Mouse (Mus musculus) embryonic facial prominence, embryonic 12.5 days (tissue): ENCODE measurements around the gene Angel2. TPM values are rescaled to one million over a fixed set of nuclear protein-coding genes. Genes with fewer than 3 reads are reported as not detected.
A peak's percentile ranks its signal among the peaks of the same experiment; 100 is the strongest.

Source experiments
- ATAC-seq: fragments of 200-750 bp; cut with Nextera tagmentation; 2 replicates; pipeline ENCODE4 v1.8.0; 2017; ENCODE audit not compliant: insufficient number of reproducible peaks, insufficient read depth, low FRiP score, low TSS enrichment
- H3K27ac ChIP-seq: fragments of 300-500 bp; sonication (generic); 2 replicates; pipeline ENCODE4 v1.5.1; 2016; ENCODE audit warnings: mild to moderate bottlenecking
- H3K27me3 ChIP-seq: fragments of 300-500 bp; sonication (generic); 2 replicates; pipeline ENCODE4 v1.6.1; 2016; ENCODE audit warnings: mild to moderate bottlenecking, moderate library complexity
- H3K36me3 ChIP-seq: fragments of 300-500 bp; sonication (generic); 2 replicates; pipeline ENCODE4 v1.6.1; 2016; ENCODE audit warnings: mild to moderate bottlenecking
- H3K4me1 ChIP-seq: fragments of 300-500 bp; sonication (generic); 2 replicates; pipeline ENCODE4 v1.6.1; 2016
- H3K4me2 ChIP-seq: fragments of 300-500 bp; sonication (generic); replicated peaks from 2 replicates; pipeline ENCODE4 v1.6.1; 2016; ENCODE audit warnings: mild to moderate bottlenecking, moderate library complexity
- H3K4me3 ChIP-seq: fragments of 300-500 bp; sonication (generic); 2 replicates; pipeline ENCODE4 v1.5.1; 2016; ENCODE audit warnings: mild to moderate bottlenecking
- H3K9ac ChIP-seq: fragments of 300-500 bp; sonication (generic); 2 replicates; pipeline ENCODE4 v1.6.1; 2016; ENCODE audit warnings: mild to moderate bottlenecking, moderate library complexity
- H3K9me3 ChIP-seq: fragments of 300-500 bp; sonication (generic); 2 replicates; pipeline ENCODE4 v1.6.1; 2016; ENCODE audit warnings: mild to moderate bottlenecking, moderate library complexity
- WGBS: fragments of 180-500 bp; shearing (Covaris S2); methylation state at CpG from one replicate; pipeline ENCODE4 v1.1.7; 2016; 5-methylcytosine and 5-hydroxymethylcytosine counted together
- polyA plus RNA-seq: library from polyadenylated mRNA; unstranded; fragments of >200 nt; fragmentation: Nextera tagmentation; extraction: Ambion mirVana; gene quantifications from 2 replicates; pipeline ENCODE4 v1.2.1, GENCODE M21; 2016

The Angel2 gene
- polyA plus RNA-seq, 1 experiment from 2014 or later = 58.5 TPM

GRCm38 (mm10) chr1:190971708-190972610 is 47.0 kb downstream of the Angel2 start:
- H3K9ac ChIP-seq = no peak overlapping the region
- H3K4me3 ChIP-seq = no peak overlapping the region
- peaks cover 83% of the 10 kb centered on the region for H3K36me3 ChIP-seq
- H3K27me3 ChIP-seq = no peaks in the 10 kb centered on the region
- no peaks in the 10 kb centered on the region for H3K9me3 ChIP-seq
- no peak overlapping the region for H3K4me2 ChIP-seq
- WGBS = 90% methylated on average over 14 of the region's 14 CpGs
- H3K4me1 ChIP-seq = peaks cover 11% of the 10 kb centered on the region
- no peak overlapping the region for H3K27ac ChIP-seq
- no peak for ATAC-seq

- no peak for ATAC-seq
- Histone ChIP-seq H3K27me3 (no peaks in the 10 kb centered on the region), H3K9ac (no peak overlapping the region), H3K36me3 (peaks cover 80% of the 10 kb centered on the region), H3K9me3 (no peaks in the 10 kb centered on the region), H3K27ac (no peak overlapping the region), H3K4me1 (peaks cover 19% of the 10 kb centered on the region), H3K4me2 (no peak overlapping the region), H3K4me3 (no peak overlapping the region)
- WGBS = 72% methylated on average over 7 of the region's 7 CpGs
Observed at GRCm38 (mm10) chr1:190972612-190973192, 47.8 kb downstream of the Angel2 start.

- peaks cover 66% of the 10 kb centered on the region for H3K36me3 ChIP-seq
- WGBS = 87% methylated on average over 8 of the region's 8 CpGs
- no peak overlapping the region for H3K4me3 ChIP-seq
- H3K27ac ChIP-seq = no peak overlapping the region
- no peak for ATAC-seq
- H3K4me2 ChIP-seq = no peak overlapping the region
- H3K4me1 ChIP-seq = peaks cover 22% of the 10 kb centered on the region
- no peaks in the 10 kb centered on the region for H3K27me3 ChIP-seq
- no peak overlapping the region for H3K9ac ChIP-seq
- no peaks in the 10 kb centered on the region for H3K9me3 ChIP-seq
Observed at GRCm38 (mm10) chr1:190974191-190974590, 49.3 kb downstream of the Angel2 start.

- 0 out of 2 replicates have a peak overlapping the region, but pooled peaks have one; percentile 7 for H3K9ac ChIP-seq
- H3K27me3 ChIP-seq = no peaks in the 10 kb centered on the region
- no peak for ATAC-seq
- H3K36me3 ChIP-seq = peaks cover 60% of the 10 kb centered on the region
- no peaks in the 10 kb centered on the region for H3K9me3 ChIP-seq
- no peak overlapping the region for H3K4me3 ChIP-seq
- WGBS = 67% methylated on average over 1 of the region's 1 CpGs
- H3K4me1 ChIP-seq = peaks cover 22% of the 10 kb centered on the region
- H3K4me2 ChIP-seq = no peak overlapping the region
- no peak overlapping the region for H3K27ac ChIP-seq
Observed at GRCm38 (mm10) chr1:190974833-190975232, 49.9 kb downstream of the Angel2 start.

GRCm38 (mm10) chr1:190976887-190977573 is 52.1 kb downstream of the Angel2 start:
- 40% methylated on average over 11 of the region's 11 CpGs for WGBS

GRCm38 (mm10) chr1:190978001-190978400 is 53.1 kb downstream of the Angel2 start:
- WGBS = 1% methylated on average over 22 of the region's 22 CpGs

More at GRCm38 (mm10) chr1:190976887-190977573, 52.1 kb downstream of the Angel2 start:
- peak overlapping the region; percentile 85 for H3K4me3 ChIP-seq
- no peaks in the 10 kb centered on the region for H3K27me3 ChIP-seq
- H3K4me2 ChIP-seq = peak overlapping the region; percentile 92
- ATAC-seq = no peak
- H3K36me3 ChIP-seq = peaks cover 40% of the 10 kb centered on the region
- H3K9me3 ChIP-seq = no peaks in the 10 kb centered on the region
- H3K4me1 ChIP-seq = peaks cover 22% of the 10 kb centered on the region
- peak overlapping the region; percentile 93 for H3K9ac ChIP-seq
- 0 out of 2 replicates have a peak overlapping the region, but pooled peaks have one; percentile 7 for H3K27ac ChIP-seq

GRCm38 (mm10) chr1:190978511-190979073 is 53.7 kb downstream of the Angel2 start:
- H3K9ac ChIP-seq = peak overlapping the region; percentile 93
- H3K4me2 ChIP-seq = peak overlapping the region; percentile 92
- no peaks in the 10 kb centered on the region for H3K9me3 ChIP-seq
- H3K4me3 ChIP-seq = peak overlapping the region; percentile 85
- under 1% methylated on average over 45 of the region's 46 CpGs for WGBS
- H3K4me1 ChIP-seq = peaks cover 22% of the 10 kb centered on the region
- ATAC-seq = peak; percentile 81
- H3K27ac ChIP-seq = peak overlapping the region; percentile 98
- H3K27me3 ChIP-seq = no peaks in the 10 kb centered on the region
- peaks cover 24% of the 10 kb centered on the region for H3K36me3 ChIP-seq

More at GRCm38 (mm10) chr1:190978001-190978400, 53.1 kb downstream of the Angel2 start:
- Histone ChIP-seq H3K27me3 (no peaks in the 10 kb centered on the region), H3K4me3 (peak overlapping the region; percentile 85), H3K9me3 (no peaks in the 10 kb centered on the region), H3K4me2 (peak overlapping the region; percentile 92), H3K4me1 (peaks cover 22% of the 10 kb centered on the region), H3K9ac (peak overlapping the region; percentile 93), H3K36me3 (peaks cover 30% of the 10 kb centered on the region), H3K27ac (peak overlapping the region; percentile 98)
- no peak for ATAC-seq

GRCm38 (mm10) chr1:190979100-190979563 is 54.2 kb downstream of the Angel2 start, which contains the start of gene Vash2:
Vash2 (minus strand) TSS chr1:190979296.
- Histone ChIP-seq H3K9me3 (no peaks in the 10 kb centered on the region), H3K27me3 (no peaks in the 10 kb centered on the region), H3K36me3 (peaks cover 18% of the 10 kb centered on the region), H3K4me1 (peaks cover 22% of the 10 kb centered on the region), H3K4me2 (peak within 1 kb of the TSS; percentile 92), H3K4me3 (peak within 1 kb of the TSS; percentile 85), H3K27ac (peak within 1 kb of the TSS; percentile 98), H3K9ac (peak within 1 kb of the TSS; percentile 93)
- peak; percentile 99 for ATAC-seq
- WGBS = 1% methylated on average over 38 of the region's 38 CpGs

GRCm38 (mm10) chr1:190980470-190980869 is 55.6 kb downstream of the Angel2 start:
- Histone ChIP-seq H3K27me3 (no peaks in the 10 kb centered on the region), H3K27ac (no peak overlapping the region), H3K36me3 (0 out of 2 replicates have a peak, but pooled peaks cover 5% of the 10 kb centered on the region), H3K4me1 (peaks cover 20% of the 10 kb centered on the region), H3K4me2 (peak overlapping the region; percentile 92; the same call in 1 of the 2 replicates), H3K4me3 (no peak overlapping the region), H3K9ac (no peak overlapping the region), H3K9me3 (no peaks in the 10 kb centered on the region)
- no peak for ATAC-seq
- 92% methylated on average over 1 of the region's 1 CpGs for WGBS

- Histone ChIP-seq H3K9me3 (no peaks in the 10 kb centered on the region), H3K9ac (no peak overlapping the region), H3K4me2 (no peak overlapping the region), H3K4me3 (no peak overlapping the region), H3K27ac (no peak overlapping the region), H3K4me1 (peaks cover 16% of the 10 kb centered on the region), H3K36me3 (0 out of 2 replicates have a peak, but pooled peaks cover under 1% of the 10 kb centered on the region), H3K27me3 (no peaks in the 10 kb centered on the region)
- no peak for ATAC-seq
- WGBS = 77% methylated on average over 4 of the region's 4 CpGs
Observed at GRCm38 (mm10) chr1:190981412-190981811, 56.5 kb downstream of the Angel2 start.
